Mouse (Mus musculus): ENCODE results near the gene Cnih2. TPM values are rescaled to one million over a fixed set of nuclear protein-coding genes. Genes with fewer than 3 reads are reported as not detected.

Gene Cnih2
- polyA plus RNA-seq (2012; rRNA removed; ENCODE audit: low replicate concordance) = 0.96 and 3.2 TPM in 2 replicates

DNA sequence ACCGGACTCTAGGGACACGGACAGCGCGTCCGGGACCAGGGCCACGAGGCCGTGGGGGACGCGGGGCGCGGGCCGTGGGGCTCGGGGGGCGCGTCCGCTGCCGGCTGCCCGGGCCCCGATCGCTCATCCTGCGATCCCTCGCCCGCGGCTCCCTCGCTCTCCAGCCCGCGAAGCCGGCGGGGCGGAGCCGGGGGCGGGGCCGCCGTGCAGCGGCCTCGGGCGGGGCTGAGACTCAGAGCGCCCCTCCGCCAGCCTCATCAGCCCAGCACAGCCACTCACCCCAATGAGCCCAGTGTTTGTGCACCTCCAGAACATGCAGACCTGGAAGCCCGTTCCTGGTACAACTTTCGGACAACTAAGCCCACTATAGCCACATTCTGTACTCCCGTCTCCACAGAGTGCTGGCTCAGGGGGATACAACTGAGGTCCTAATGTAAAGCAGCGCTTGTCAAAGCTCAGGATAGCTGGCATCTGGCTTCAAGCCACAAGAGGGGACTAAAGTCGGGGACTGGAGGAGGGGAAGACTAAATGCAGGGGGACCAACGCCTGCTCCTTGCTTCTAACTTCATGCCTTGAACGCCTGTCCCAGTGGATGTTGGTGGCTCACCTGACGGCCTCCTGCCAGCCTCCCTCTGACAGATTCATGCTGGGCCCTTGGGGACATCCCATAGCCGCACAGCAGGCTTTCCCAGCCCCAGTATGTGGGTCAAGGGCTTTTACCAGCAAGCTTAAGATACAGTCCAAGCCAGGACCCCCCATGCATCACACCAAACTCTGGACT, at the start of gene Cnih2:
TSS of gene Cnih2 (minus strand) at position 159 of the 781 bp plus-strand sequence.

DNA sequence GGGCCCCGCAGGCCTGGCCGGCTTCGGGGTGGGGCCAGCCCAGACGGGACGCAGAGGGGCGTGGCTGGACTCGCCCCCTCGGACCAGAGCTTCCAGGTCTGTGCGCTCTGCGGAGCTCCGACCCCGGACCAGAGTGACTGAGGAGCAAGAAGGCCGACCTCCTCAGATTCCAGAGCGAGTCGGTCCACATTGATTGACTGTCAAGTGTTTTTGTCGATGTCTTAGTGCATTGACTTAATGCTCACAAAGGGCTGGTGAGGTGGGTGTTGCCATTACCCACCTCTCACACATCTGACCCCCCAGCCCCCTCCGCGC, 20.0 kb upstream of the Cnih2 start, which contains the start of gene Klc2:
TSS of gene Klc2 (minus strand) at position 177 of the 315 bp plus-strand sequence.

DNA sequence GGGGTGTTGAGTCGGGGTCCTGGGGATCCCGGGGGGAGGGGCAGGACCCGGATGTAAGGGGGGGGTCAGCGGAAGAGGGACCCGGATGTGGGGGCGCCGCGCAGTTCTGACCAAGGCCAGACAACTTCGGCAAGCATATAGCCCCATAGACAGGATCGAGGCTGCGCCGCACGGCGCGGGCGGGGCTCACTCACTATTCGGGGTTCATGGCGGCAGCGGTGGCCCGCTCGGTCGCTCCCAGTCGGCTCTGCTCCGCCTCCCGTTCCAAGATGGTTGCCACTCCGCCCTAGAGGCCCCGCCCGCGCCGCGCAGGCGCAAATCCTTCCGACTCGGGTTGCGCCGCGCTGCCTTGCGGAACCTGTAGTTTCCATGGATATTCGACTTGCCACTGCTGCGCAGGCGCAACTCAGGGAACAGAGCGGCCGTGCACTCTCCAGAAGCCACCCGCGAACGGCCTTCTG, 8.4 kb upstream of the Cnih2 start, which contains the start of gene Rab1b:
TSS of gene Rab1b (minus strand) at position 342 of the 461 bp plus-strand sequence.

DNA sequence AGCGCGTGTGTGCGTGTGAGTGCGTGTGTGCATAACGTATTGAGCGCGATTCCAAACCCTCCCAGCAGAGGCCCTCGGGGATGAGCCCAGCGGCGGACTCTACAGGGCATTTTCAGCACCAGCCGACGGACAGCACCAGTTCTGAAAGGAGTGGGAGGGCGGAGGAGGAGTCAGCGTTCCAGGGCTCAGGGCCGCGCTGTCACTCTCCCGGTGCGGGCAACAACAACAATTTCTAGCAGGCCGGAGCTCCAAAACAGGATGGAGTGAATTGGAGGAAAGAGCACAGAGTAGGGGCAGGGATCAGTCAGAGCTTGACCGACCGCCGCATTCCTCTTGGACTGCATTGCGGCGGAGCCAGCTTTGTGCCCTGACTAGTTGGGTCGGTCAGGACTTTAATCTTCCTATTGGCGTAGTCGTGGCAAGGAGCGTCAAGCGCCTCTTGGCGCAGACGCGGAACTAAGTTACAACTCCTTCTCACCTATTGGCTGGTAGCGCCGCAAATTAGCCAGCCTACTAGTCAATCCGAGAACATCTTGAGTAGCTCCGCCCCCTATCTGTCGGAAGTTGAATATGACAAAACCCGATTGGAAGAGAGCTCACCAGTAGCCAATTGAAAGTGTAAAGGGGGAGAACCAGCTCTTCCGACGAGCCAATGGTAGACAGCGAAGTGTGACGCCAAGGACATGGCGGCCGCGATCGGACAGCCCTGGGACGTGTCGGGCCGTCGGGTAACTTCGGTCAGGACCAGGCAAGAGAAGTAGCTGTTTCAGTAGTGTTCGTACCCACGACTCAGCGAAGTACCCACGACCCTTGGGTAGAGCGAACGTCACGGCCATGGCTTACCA, 10.2 kb downstream of the Cnih2 start, which contains the start of gene Yif1a:
TSS of gene Yif1a (plus strand) at position 655 of the 845 bp plus-strand sequence.

DNA sequence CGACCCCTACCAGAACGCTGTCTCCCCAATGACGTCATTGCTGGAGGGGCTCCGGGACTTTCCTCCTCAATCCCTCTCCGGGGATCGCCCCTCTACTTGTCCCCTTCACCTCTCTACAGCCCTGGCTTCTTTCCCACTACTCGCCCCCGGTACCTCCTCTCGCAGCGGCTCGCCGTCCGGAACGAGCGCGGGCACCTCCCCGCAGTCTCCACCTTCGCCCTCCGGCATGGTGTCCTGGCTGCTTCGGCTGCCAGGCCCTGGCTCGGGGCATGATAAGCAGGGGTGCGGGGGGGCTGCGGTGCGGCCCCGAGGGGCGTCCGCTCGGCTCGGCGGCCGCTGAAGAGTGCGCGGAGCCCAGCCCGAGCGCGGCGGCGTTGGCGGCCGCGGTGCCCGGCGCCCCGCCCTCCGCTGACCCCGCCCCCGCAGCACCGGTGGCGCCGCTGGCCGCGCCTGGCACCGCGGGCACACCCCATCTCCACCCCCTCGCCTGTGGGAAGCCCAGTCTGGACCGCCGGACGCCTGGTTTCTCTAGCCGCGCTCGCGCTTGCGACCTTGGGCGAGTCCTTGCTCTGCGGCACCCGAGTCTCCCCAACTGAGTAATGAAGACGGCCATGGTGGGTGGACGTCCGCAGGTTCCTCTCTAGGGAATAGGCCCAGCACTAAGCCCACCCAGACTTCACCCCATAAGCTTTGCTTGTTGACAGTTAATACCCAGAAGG, 13.0 kb downstream of the Cnih2 start, which contains the start of gene Tmem151a:
TSS of gene Tmem151a (minus strand) at position 387 of the 719 bp plus-strand sequence.

DNA sequence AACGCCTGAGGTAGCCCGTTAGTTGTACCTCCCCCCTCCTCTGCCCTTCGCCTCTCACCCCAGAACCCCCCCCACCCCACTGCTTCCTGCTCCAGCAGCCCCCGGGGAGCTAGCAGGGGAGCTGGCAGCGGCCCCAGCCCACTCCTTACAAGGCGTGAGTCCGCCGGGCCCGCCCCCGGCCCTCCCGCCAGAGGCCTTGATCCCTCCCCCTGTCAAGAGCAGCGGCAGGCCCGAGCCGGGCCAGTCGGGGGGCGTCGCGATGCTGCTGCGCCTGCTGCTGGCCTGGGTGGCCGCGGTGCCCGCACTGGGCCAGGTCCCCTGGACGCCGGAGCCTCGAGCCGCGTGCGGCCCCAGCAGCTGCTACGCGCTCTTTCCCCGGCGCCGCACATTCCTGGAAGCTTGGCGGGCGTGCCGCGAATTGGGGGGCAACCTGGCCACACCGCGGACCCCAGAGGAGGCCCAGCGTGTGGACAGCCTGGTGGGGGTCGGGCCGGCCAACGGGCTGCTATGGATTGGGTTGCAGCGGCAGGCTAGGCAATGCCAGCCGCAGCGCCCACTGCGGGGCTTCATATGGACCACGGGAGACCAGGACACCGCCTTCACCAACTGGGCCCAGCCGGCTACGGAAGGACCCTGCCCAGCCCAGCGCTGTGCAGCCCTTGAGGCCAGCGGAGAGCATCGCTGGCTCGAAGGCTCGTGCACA, 30.3 kb downstream of the Cnih2 start, which contains the start of gene Cd248:
TSS of gene Cd248 (plus strand) at position 212 of the 703 bp plus-strand sequence.

DNA sequence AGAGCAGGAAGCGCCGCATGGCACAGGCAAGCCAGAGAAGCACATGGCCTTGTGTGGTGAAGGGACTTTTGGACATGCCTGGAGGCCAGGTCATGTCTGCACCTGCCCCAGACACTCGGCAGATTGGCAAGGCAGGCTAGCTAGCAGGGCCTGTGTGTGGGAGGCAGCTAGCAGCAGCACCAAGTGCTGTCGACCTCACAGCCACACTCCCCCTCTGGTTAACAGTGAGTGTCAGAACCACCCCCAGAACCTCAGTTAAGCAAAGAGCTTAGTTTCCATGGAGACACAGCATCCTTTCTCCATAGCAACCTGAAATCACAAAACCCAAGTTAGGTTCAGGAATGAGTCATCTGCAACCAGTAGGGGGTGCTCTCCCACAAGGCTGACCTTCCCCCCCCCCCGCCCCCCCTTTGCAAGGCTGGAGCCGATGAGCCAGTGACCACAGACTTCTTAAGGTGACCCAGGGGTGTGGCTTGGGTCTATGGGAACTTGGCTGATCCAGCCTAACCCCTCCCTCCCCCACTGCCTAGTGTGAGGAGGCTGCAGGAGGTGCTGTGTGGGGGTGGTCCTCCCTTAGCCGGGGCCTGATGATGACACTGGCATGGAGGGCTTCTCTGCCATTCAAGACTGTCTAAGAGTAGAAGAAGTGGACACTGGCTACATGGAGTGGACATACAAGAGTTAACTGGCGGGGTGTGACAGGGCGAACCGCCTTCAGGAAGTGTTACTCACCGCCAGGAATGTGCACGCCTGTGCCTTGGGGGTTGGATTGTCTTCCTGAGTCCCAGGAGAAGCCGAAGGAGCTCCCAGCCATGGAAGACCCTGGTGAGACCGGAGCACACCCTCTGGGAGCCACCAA, 48.0 kb downstream of the Cnih2 start, which contains the start of gene Rin1:
TSS of gene Rin1 (plus strand) at position 435 of the 859 bp plus-strand sequence.

Other genes starting within 250 kb of the Cnih2 start
- gene Ctsf, start 243.4 kb downstream of the Cnih2 start, polyA plus RNA-seq (2012; rRNA removed; ENCODE audit: low replicate concordance) = 103 and 209 TPM in 2 replicates
- 0.54 and 894 TPM in 2 replicates for gene Actn3, start 220.6 kb downstream of the Cnih2 start, polyA plus RNA-seq (2012; rRNA removed; ENCODE audit: low replicate concordance)
- gene Zdhhc24, start 219.9 kb downstream of the Cnih2 start, polyA plus RNA-seq (2012; rRNA removed; ENCODE audit: low replicate concordance) = 29.8 and 33.4 TPM in 2 replicates
- gene Bbs1, start 191.9 kb downstream of the Cnih2 start, polyA plus RNA-seq (2012; rRNA removed; ENCODE audit: low replicate concordance) = 2.7 and 4.2 TPM in 2 replicates
- gene Dpp3, start 170.2 kb downstream of the Cnih2 start, polyA plus RNA-seq (2012; rRNA removed; ENCODE audit: low replicate concordance) = 87.1 and 105 TPM in 2 replicates
- gene Peli3, start 155.4 kb downstream of the Cnih2 start, polyA plus RNA-seq (2012; rRNA removed; ENCODE audit: low replicate concordance) = 6.9 and 8.4 TPM in 2 replicates
- 19.5 and 24.0 TPM in 2 replicates for gene Mrpl11, start 136.4 kb downstream of the Cnih2 start, polyA plus RNA-seq (2012; rRNA removed; ENCODE audit: low replicate concordance)
- 0.47 and 0.59 TPM in 2 replicates for gene Npas4, start 108.2 kb downstream of the Cnih2 start, polyA plus RNA-seq (2012; rRNA removed; ENCODE audit: low replicate concordance)
- 8.9 and 19.4 TPM in 2 replicates for gene Slc29a2, start 74.7 kb downstream of the Cnih2 start, polyA plus RNA-seq (2012; rRNA removed; ENCODE audit: low replicate concordance)
- gene B4gat1, start 59.7 kb downstream of the Cnih2 start, polyA plus RNA-seq (2012; rRNA removed; ENCODE audit: low replicate concordance) = 33.1 and 40.6 TPM in 2 replicates
- gene AC124502.3, start 59.6 kb downstream of the Cnih2 start, polyA plus RNA-seq (2012; rRNA removed; ENCODE audit: low replicate concordance) = 0.11 and 0.20 TPM in 2 replicates
- 31.7 and 37.6 TPM in 2 replicates for gene Brms1, start 57.2 kb downstream of the Cnih2 start, polyA plus RNA-seq (2012; rRNA removed; ENCODE audit: low replicate concordance)
- gene Rin1, start 48.0 kb downstream of the Cnih2 start, polyA plus RNA-seq (2012; rRNA removed; ENCODE audit: low replicate concordance) = 11.1 and 16.2 TPM in 2 replicates
- gene Cd248, start 30.4 kb downstream of the Cnih2 start, polyA plus RNA-seq (2012; rRNA removed; ENCODE audit: low replicate concordance) = 119 and 148 TPM in 2 replicates
- 0.20 and 0.41 TPM in 2 replicates for gene Tmem151a, start 13.0 kb downstream of the Cnih2 start, polyA plus RNA-seq (2012; rRNA removed; ENCODE audit: low replicate concordance)
- gene Yif1a, start 10.0 kb downstream of the Cnih2 start, polyA plus RNA-seq (2012; rRNA removed; ENCODE audit: low replicate concordance) = 170 and 227 TPM in 2 replicates
- 267 and 345 TPM in 2 replicates for gene Rab1b, start 8.6 kb upstream of the Cnih2 start, polyA plus RNA-seq (2012; rRNA removed; ENCODE audit: low replicate concordance)
- gene Klc2, start 20.0 kb upstream of the Cnih2 start, polyA plus RNA-seq (2012; rRNA removed; ENCODE audit: low replicate concordance) = 44.4 and 46.1 TPM in 2 replicates
- gene Pacs1, start 174.6 kb upstream of the Cnih2 start, polyA plus RNA-seq (2012; rRNA removed; ENCODE audit: low replicate concordance) = 40.7 and 52.1 TPM in 2 replicates
- 79.2 and 128 TPM in 2 replicates for gene Sf3b2, start 196.9 kb upstream of the Cnih2 start, polyA plus RNA-seq (2012; rRNA removed; ENCODE audit: low replicate concordance)
- 0.04 and 0.36 TPM in 2 replicates for gene Gal3st3, start 199.8 kb upstream of the Cnih2 start, polyA plus RNA-seq (2012; rRNA removed; ENCODE audit: low replicate concordance)
- not detected in 2 replicates for gene Catsper1, start 237.2 kb upstream of the Cnih2 start, polyA plus RNA-seq (2012; rRNA removed; ENCODE audit: low replicate concordance)